Mouse (Mus musculus) gonadal fat pad, adult 2 months (tissue): ENCODE measurements at regions not wholly inside any gene's neighbourhood (a gene's known extent, or its start where the extent isn't known, plus 50 kb on each side); places are given as distances from the start of the nearest gene placed in this dataset.

Experiments used
- DNase-seq: peaks from one replicate; pipeline ENCODE4 v3.0.0-alpha.2; 2012; ENCODE audit warnings: low read depth

DNA sequence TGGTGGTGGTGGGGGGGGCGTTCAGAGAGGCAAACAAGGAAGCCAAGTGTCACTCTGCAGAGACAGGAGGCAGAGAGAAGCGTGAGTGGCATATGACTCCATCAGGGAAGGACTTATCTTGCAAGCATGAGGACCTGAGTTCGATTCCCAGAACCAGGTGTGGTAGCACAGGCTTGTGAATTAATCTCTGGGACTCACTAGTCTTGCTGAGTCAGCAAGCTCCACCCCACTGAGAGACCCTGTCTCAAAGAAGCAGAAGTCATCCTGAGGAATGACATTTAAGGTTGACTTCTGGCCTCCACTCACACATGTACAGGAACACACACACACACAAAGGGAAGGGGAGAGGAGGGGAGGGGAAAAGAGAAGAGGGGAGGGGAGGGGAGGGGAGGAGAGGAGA lies 156.5 kb downstream of the Rplp1 start:
- DNase-seq, result no peak

DNA sequence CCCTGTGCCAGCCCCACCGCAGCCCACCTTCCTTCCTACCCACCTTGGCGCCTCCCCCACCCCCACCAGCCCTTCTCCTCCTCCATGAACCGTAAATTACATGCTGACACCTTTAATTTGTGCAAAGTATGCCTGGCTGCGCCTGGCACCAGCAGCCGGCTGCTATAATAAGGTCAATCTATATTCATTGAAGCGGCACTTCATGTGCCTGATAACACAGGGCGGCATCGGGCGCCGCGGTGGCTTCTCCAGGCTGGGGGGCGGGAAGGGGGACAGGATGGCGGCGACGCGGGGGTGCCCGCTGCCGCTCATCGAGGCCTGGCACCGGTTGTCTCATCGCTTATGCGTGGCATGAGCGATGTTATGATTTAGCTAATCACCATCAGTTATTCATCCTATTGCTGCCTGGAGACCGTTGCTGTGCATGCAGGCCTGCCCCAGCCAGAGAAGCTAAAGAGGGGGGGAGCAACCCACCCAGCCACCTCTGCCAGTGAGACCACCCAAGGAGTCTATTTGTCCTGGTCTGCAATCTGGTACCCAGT lies 157.5 kb downstream of the Rplp1 start:
- DNase-seq, result no peak

DNA sequence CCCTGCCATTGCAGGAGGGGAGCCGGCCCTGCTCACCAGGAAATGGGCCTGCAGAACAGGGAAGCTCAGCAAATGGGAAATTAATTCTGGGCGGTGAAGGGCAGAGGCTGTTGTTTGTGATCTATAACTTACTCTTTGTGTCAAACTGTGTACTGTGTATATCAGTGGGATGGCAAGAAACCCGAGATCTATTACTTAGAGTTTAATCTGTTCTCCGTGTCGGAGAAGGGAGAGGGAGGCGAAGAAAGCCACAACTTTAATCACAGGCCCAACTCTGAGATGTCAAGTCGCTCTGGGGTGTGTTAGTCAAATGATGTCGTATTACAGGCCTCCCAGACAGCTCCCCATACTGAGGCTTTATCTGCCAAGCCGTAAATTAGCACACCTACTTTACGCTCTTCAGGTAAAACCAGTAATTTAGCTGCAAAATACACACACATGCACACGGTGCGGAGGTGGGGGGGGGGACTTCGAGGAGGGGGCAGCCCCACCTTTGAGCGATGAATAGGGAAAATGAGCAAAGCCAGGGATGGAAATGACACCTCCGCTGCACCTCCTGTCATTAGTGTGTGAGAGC lies 158.0 kb downstream of the Rplp1 start:
- DNase-seq, result no peak

DNA sequence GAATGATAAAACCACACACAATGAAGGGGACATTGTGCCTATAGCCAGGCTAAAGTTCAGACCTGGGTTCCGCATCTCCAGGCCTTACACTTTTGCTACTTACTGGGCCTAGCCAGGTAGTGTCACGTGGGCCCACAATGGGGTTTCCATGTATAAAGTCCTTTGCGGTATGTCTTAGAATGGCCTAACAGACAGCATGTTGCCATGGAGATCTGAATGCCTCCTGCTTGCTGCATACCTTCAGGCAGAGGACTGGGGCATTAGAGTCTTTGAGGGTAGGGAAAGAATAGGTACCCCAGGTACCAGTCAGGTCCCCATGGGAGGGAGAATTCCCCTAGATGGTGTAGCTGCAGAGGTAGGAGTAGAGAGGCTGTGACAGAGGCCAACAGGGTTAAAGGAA lies 159.0 kb downstream of the Rplp1 start:
- DNase-seq, result no peak

DNA sequence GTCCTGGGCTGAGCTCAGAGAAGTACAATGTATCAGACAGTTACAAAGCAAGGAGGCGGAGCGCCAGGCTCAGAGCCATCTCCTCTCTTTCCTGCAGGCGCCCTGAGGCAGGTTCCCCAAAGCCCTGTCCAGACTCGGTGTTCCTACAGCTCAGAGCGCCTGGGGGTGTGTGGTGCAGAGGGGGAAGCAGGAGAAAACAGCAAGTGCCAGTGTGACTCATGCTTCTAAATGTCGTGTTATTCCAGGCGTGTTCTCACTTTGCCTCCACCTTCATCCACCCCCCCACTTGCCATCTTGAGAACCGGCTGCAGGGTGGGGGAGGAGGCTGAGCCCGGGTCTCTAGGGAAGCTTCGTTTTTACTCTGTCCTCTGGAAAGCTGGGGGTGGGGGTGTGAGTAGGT lies 160.5 kb downstream of the Rplp1 start:
- no peak for DNase-seq

DNA sequence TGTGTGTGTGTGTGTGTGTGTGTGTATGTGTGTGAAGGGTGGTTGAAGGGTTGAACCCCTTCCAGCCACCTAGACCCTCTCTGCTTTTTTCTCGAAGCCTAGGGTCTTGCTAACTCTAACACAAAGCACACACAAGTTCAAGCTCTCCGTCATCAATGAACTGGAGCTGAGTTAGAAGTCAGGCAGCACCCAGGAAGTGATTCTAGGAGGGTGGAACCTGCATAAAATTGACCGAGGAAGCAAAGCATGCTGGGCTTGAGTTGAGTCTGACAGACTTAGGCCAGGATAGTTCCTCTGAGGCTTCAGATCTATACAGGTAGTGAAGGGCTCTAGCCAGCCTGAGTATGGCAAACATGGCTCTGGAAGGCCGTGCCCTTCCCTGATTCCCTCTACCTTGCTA lies 165.1 kb downstream of the Rplp1 start:
- no peak for DNase-seq

DNA sequence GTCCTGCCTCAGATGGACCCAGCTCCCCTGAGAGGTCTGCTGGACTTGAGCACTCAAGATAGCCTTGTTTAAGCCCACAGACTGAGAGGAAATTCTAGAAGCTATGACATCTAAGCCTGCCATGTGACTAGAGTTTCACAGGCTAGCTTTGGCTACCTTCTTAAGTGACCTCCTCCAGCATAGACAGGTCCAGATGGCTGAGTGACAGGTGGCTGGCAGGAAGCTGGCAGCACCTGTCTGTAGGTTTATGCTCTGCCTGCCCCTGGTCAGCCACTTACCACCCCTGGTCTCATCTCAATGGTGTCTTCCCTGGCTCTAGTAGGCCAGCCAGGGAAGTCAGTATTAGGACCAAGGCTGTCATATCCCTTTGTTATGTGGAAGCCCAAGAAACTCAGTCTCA lies 165.9 kb downstream of the Rplp1 start:
- no peak for DNase-seq

DNA sequence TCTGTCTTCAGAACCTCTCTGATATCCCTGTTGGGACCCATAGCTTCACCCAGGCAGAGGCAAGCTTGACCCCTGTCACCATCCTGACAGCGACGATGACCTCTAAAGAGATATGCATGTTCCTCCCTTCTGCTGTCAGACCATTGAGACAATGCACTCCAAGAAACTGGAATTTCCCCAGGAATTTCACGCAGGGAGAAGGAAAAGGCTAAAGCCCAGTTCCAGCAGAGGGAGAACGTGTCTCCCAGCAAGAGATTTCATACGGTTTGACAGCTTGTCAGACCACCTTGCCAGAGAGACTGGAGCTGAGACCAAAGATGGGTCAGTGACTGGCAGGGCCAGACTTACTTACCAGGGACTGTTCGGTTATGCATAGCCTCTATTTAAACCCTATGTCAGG lies 167.9 kb downstream of the Rplp1 start:
- DNase-seq, result no peak

DNA sequence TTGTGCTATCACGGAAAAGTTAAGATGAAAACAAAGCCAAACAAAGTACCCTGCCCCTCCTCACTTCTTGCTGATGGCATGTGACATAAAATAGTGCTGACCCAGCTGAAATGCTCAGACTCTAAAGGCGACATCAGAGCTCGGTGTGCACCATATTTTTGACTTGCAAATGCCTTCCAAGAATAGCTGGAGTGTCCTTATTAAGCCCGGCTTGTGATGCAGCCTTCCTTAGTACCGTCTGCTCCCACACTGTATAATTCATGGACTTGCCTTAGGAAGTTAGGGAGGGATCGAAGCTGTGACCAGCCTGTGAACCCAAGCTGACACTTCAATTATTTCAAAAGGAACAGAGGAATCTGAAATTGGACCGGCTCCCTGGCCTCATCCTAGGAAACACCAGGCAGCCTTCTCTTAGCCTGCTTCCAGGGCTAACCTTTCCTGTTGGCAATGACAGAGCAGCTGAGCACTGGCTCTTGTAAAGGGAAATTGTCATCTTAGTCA lies 169.0 kb downstream of the Rplp1 start:
- no peak for DNase-seq

DNA sequence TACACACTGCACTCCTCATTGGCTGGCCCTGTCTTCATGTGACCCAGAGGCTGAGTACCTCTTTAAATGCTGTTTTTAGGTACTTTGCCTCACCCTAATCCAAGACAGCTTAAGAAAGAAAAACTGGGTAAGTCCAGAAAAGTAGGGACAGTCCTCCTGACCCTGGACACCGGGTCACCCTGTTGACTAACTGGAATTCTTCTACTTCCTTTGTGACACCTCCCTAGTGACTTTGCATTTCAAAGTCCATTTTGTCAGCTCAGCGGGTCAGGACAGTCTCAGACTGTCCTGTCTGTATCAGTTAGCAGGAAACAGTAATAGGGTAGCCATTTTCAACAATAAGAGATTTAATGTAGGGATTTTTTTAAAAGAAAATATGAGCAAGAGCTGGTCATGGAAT lies 180.8 kb downstream of the Rplp1 start:
- DNase-seq, result no peak

DNA sequence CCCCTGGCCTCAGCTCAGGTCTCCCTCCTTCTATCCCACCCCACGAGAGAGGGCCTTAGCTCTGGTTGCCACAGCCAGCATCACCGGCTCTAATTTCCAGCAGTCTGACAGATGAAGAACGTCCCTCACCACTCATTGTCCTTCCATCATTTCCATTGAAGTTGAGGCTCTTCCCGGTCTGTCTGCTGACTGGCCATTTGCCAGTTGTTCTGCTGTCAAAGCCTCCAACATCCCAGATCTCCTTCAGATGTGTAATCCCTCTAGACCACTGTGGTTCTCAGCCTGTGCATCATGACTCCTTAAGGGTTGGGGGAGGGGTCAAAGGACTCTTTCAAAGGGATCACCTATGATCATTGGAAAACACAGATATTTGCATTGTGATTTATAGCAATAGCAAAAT lies 181.6 kb downstream of the Rplp1 start:
- no peak for DNase-seq

DNA sequence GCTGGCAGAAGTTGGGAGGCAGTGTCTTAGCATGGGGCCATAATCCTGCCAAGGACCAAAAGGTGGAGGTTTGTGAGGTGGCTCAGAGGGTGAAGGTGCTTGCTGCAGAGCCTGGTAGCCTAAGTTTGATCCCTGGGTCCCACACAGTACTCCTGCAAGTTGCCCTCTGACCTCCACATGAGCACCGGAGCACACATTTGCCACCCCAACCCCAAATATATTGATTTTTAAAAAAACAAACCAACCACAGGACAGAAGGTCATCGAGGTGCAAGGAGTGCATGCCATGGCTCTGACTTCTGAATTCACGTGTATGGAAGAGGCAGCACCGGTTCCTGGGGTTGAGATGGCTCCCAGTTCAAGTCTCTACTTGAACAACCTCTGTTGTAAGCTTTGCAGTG lies 186.2 kb downstream of the Rplp1 start:
- DNase-seq, result no peak

DNA sequence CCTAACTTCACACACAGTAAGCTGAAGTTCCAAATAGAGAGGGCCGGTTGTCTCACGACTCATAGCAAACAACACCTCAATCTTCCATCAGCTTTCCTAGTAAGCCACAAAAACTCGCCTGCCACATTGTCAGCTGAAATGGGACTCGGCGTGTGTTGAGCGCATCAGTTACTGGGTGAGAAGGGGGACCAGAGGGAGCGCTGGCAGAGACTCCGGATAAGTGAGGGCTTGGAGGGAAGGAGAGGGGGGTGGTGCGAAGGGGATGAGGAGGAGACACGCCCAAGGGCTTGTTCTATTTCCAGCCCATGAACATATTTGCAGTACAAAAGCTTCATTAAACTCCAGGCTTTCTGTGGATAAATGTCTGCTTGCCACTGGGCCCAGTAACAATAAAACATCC lies 186.7 kb downstream of the Rplp1 start:
- no peak for DNase-seq

DNA sequence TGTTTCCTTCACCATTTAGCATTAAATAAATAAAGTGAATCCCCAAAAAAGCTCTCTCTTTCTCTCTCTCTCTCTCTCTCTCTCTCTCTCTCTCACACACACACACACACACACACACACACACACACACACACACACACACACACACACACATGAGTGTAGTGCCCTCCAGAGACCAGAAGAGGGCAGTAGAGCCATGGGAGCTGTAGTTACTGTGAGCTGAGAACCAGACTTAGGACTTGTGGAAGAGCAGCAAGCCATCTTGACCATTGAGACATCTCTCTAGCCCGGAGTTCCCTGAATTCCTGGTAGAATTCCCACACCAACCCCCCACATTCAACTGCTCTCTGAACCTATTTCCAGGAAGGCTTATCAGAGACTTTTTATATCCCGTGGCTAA lies 190.3 kb downstream of the Rplp1 start:
- DNase-seq, result no peak

DNA sequence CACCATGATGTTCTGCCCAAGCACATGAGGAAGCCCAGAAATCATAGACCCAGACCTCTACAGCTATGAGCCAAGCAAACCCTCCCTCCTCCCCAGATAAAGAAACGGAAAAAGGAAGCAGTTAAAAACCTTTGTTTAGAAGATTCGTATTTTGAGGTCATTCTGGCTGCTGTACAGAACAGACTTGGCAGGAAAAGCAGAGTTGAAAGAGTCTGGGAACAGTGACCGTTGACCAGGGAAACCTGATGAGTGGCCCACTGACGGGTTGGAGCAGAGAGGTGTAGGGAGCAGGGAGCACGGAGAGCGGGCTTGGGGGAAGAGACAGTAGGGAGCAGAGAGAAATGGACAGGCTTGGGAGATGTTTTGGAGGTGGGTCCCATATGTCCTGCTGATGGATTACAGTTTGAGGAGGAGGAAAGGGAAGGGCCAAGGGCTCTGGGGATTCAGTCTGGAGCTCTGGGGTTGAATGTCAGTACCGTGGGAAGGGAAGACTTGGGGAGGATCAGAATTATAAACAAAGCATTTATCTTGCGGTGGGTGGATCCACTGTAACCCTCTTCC lies 191.2 kb downstream of the Rplp1 start:
- no peak for DNase-seq

DNA sequence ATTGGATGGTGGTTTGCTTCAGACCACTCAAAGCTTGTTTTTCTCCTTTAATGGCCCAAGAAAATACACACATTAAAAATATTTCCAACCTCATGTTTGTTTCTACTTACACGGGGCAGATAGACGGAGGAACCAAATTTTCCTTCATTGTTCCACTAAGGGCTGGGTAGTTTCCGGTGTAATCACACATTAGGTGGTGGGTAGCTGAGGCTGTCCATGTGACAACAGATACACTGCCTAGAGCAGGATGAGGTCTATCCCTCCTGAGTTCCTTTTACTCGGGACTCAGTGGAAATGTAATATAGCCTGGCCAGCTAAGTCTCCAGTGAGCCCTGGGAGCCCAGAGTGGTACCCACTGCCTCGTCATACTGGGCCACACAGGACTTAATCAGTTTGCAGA lies 192.5 kb downstream of the Rplp1 start:
- DNase-seq, result no peak

DNA sequence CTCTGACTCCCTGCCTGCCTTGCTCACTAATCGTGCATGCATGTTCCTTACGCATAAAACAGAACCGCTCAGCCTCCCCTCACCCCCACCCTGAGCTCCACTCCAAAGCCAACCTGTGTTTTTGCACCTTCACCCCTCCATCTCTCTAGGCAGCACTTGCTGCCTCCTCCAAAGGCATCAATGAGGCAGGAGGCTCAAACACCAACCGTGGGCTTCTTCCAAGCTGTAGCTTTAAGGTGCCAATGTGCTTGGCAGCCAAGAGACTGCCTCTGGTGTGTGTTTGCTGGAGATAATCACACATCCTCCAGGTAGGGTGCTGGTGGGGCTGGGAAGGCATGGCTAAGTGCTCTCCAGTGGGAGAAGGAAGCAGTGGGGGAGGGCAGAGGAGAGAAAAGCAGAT lies 193.3 kb downstream of the Rplp1 start:
- no peak for DNase-seq

DNA sequence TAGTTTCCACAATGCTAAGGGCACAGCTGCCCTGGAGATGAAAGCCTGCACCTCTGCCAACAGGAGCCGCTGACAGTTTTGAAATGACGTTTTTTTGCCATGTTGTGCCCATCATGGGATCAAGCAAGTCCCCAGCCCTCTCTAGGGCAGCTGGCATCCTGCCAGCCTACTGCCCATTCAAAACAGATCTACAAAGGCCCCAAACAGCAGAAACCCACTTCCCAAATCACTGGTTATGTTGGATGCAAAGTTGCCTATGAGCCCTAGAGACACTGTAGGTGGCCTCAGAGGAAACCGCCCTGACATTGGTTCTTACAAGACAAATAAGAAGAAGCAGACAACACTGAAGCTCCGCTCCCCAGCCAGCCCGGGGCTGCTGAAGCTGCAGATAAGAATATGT lies 194.1 kb downstream of the Rplp1 start:
- DNase-seq, result no peak

DNA sequence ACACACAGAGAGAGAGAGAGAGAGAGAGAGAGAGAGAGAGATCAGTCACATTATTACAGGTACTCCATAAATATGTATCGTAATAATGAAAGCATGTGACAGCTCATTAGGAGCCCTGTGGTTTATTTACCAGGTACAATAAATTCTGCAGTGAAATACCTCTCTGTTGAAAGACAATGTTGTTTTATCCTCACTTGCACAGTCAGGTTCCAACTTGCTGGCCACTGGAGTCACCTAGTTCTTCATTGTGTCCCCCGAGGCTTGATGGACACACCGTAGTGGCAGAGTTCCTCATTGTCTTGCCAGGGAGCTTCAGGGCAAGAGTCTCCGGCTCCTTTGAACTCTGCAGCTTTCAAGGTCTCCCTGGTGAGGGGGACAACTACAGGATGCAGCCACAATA lies 197.6 kb downstream of the Rplp1 start:
- peak; percentile 90 for DNase-seq

DNA sequence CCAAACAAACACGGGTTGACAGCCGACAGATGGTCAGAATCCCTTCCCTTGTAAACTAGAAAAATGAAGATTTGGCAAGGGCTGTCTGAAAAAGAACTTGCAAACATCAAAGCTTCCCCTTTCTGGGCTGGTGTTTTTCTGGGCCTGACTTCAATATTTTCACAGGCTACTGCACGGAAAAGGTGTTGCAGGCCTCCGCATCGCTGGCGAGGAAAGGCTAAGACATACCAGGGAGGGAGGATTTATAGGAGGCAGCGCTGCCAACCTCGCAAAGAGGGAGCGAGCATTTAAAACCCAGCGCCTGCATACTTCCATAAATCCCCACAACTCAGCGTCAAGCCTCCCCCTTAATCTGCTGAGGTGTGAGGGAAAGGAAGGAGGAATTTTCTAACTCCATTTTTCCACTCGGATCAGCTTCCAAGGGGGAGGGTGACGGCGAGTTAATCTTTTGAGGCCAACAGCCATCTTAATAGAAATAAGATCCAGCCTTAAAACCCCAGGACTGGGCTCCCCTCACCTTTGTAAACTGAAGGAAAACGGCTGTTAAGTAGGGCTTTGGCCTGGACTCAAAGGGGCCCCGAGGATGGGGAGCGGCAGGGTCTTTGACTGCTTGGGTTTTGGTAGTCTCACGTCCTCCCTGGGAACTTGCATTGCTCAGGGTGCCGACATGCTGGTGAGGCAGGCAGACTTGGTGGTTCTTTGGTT lies 199.9 kb downstream of the Rplp1 start:
- DNase-seq, result no peak

DNA sequence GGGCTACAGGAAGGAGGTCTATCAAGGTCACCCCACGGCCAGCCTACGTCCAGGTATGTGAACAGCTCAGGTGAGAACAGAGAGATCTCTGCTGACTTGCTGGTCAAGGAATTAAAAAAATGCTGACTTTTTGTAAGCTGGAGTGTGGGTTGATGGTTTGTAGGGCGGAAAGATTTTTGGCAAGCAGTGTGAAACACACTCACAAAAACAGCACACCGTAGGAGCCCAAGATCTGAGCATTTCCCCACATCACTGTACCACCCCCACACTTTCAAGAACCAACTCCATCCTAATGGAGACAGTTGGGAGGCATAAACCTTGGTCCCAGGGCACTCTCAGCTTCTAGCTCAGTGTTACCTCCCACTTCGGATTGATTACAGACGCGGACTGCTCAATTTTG lies 200.5 kb downstream of the Rplp1 start:
- no peak for DNase-seq

DNA sequence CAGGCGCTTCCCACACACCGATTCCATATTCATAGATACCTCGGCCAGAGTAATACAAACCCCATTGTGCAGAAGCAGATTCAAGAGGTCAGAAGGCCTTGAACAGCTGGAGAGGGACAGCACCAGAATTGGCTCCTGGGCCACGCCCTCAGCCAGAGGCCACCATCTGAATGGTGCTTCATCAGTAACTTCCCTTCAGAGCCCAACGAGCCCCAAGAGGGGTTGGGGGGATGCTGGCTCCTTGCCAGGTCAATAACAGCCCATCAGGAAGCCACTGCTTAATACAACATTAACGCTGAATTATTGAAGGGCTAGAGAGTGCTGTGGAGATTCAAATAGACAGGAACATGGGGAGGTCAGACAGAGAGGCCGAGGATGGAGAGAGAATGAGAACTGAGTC lies 203.0 kb downstream of the Rplp1 start:
- no peak for DNase-seq

DNA sequence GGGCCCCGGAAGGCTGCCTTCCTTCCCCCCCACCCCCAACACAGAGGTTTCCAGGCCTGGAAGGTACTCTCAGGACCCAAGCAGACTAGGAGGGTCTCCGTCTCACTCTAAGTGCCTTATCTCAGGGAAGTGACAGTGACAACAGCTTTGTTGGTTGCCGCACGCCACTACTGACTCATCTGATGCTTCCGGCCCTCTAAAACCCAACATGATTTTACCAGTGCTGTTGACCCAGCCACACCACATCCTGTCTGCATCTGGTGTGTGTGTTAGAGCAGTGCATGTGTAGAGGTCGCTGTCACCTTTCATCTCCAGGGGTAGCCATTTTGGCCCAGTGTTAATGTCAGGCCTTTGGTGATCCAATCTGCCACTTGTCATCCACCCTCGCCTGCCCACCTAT lies 206.5 kb downstream of the Rplp1 start:
- DNase-seq, result no peak
